Mouse (Mus musculus): ENCODE data around the gene Slc12a5.

- no peak for TF ChIP-seq EP300 (optimal IDR thresholded peaks at IDR 0.05)
- no peak for TF ChIP-seq CTCF (IDR thresholded peaks at IDR 0.05; ENCODE audit: low read depth)
Measured at GRCm38 (mm10) chr2:164967761-164968440, 7.3 kb downstream of the Slc12a5 start.

All from stomach, postnatal 0 days (tissue).